Mouse (Mus musculus) lung, embryonic 16.5 days (tissue): ENCODE measurements around the gene Abhd14b. TPM values are rescaled to one million over a fixed set of nuclear protein-coding genes. Genes with fewer than 3 reads are reported as not detected.

Experiments used
- ATAC-seq: fragments of 200-750 bp; cut with Nextera tagmentation; 2 replicates; pipeline ENCODE4 v1.8.0; 2017; ENCODE audit warnings: low read depth, mild to moderate bottlenecking, moderate library complexity
- H3K27ac ChIP-seq: fragments of 300-500 bp; sonication (generic); 2 replicates; pipeline ENCODE4 v1.5.1; 2014; ENCODE audit warnings: mild to moderate bottlenecking, control low read depth, low read length
- H3K27me3 ChIP-seq: fragments of 300-500 bp; sonication (generic); 2 replicates; pipeline ENCODE4 v1.6.1; 2014; ENCODE audit warnings: low read depth, low read length, mixed read lengths; ENCODE audit not compliant: control insufficient read depth, insufficient read depth
- H3K36me3 ChIP-seq: fragments of 300-500 bp; sonication (generic); 2 replicates; pipeline ENCODE4 v1.6.1; 2014; ENCODE audit warnings: low read length; ENCODE audit not compliant: control insufficient read depth, insufficient read depth
- H3K4me1 ChIP-seq: fragments of 300-500 bp; sonication (generic); replicated peaks from 2 replicates; pipeline ENCODE4 v1.6.1; 2014; ENCODE audit warnings: low read length, mixed read lengths; ENCODE audit not compliant: control insufficient read depth, insufficient read depth
- H3K4me2 ChIP-seq: fragments of 300-500 bp; sonication (generic); 2 replicates; pipeline ENCODE4 v1.6.1; 2014; ENCODE audit warnings: low read depth, low read length, control low read depth
- H3K4me3 ChIP-seq: fragments of 300-500 bp; sonication (generic); 2 replicates; pipeline ENCODE4 v1.5.1; 2014; ENCODE audit warnings: mild to moderate bottlenecking, low read length, control low read depth
- H3K9ac ChIP-seq: fragments of 300-500 bp; sonication (generic); 2 replicates; pipeline ENCODE4 v1.6.1; 2014; ENCODE audit warnings: low read length, control low read depth
- H3K9me3 ChIP-seq: fragments of 300-500 bp; sonication (generic); 2 replicates; pipeline ENCODE4 v1.6.1; 2016; ENCODE audit warnings: low read length; ENCODE audit not compliant: control insufficient read depth
- WGBS: fragments of 180-500 bp; shearing (Covaris S2); extraction: QIAGEN DNeasy Blood & Tissue Kit; methylation state at CpG from one replicate; pipeline ENCODE4 v1.1.7; 2014; 5-methylcytosine and 5-hydroxymethylcytosine counted together
- polyA plus RNA-seq: library from polyadenylated mRNA; unstranded; fragments of >200 nt; fragmentation: Nextera tagmentation; extraction: Ambion mirVana; gene quantifications from 2 replicates; pipeline ENCODE4 v1.2.1, GENCODE M21; 2015

The Abhd14b gene
- polyA plus RNA-seq, 1 experiment from 2014 or later: 18.0 TPM

DNA sequence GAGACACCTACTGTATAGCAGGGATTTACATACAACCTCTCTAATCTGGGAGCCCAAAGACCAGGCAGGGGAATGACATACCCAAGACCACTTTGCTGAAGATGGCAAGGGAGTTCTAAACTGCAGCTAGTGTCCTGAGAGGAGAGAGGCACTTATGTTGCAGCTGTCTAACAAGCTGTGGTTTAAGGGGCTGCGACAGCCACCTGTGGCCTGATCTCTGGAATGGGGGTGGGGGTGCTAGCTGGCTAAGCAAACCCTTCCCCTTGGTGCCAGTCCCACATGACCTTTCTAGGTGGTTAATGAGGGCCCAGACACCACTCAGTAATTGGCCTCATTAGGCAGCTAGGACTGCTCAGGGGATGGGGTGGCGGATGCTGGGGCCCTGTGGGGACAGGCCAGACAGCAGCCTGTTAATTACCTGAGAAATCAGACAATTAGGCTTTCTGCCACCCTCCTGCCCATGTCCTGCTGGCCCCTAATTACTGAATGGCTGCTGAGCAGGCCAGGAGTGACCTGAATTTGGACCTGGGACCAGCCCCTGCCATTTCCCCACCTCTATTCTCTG is 37.1 kb upstream of the Abhd14b start:
- ATAC-seq: no peak
- WGBS: 88% methylated on average over 2 of the region's 2 CpGs
- H3K4me2 ChIP-seq: no peak overlapping the region

DNA sequence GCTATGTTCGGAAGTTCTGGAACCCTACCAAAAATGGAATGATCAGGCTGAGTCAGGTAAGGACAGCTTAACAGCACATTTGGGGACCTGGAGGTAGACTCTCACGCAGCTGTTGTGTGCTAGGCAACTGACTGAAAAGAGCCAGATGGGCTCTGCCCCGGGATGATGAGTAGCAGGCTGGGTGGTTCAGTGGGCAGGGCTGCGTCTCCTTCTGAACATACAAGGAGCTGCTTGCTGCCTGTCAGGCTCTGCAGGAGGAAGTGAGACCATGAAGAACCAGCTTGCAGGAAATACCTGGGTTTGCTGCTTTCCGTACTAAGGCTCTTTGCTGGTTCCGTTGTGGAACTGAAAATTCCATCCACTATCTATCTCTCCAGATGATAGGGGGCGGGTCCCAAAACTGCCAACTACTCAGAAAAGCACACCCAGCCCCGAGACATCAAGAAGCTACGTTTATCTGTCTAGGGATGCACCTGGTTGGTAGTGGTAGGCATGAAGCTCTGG is 36.1 kb upstream of the Abhd14b start:
- H3K4me2 ChIP-seq: no peak overlapping the region
- H3K27ac ChIP-seq: no peak overlapping the region
- no peaks in the 10 kb centered on the region for H3K36me3 ChIP-seq
- H3K4me1 ChIP-seq: peaks cover 8% of the 10 kb centered on the region
- H3K27me3 ChIP-seq: no peaks in the 10 kb centered on the region
- H3K9me3 ChIP-seq: no peaks in the 10 kb centered on the region
- ATAC-seq: no peak
- no peak overlapping the region for H3K4me3 ChIP-seq
- 47% methylated on average over 9 of the region's 9 CpGs for WGBS
- no peak overlapping the region for H3K9ac ChIP-seq

More for the DNA sequence above, 37.1 kb upstream of the Abhd14b start:
- Histone ChIP-seq H3K36me3 (no peaks in the 10 kb centered on the region), H3K9me3 (no peaks in the 10 kb centered on the region), H3K27me3 (no peaks in the 10 kb centered on the region), H3K27ac (no peak overlapping the region), H3K4me3 (no peak overlapping the region), H3K4me1 (peaks cover 18% of the 10 kb centered on the region), H3K9ac (no peak overlapping the region)

- H3K4me1 ChIP-seq: peaks cover 2% of the 10 kb centered on the region; the same call in 1 of the 2 replicates
- H3K9me3 ChIP-seq: no peaks in the 10 kb centered on the region
- no peak overlapping the region for H3K9ac ChIP-seq
- 61% methylated on average over 6 of the region's 6 CpGs for WGBS
- ATAC-seq: no peak
- H3K27me3 ChIP-seq: no peaks in the 10 kb centered on the region
- H3K4me3 ChIP-seq: no peak overlapping the region
- H3K27ac ChIP-seq: no peak overlapping the region
- no peaks in the 10 kb centered on the region for H3K36me3 ChIP-seq
- no peak overlapping the region for H3K4me2 ChIP-seq
Measured at GRCm38 (mm10) chr9:106411729-106412128, 35.5 kb upstream of the Abhd14b start.

- no peak overlapping the region for H3K27ac ChIP-seq
- 73% methylated on average over 3 of the region's 3 CpGs for WGBS
- H3K36me3 ChIP-seq: no peaks in the 10 kb centered on the region
- no peaks in the 10 kb centered on the region for H3K27me3 ChIP-seq
- no peak overlapping the region for H3K4me2 ChIP-seq
- no peak overlapping the region for H3K9ac ChIP-seq
- H3K9me3 ChIP-seq: no peaks in the 10 kb centered on the region
- ATAC-seq: no peak
- no peak overlapping the region for H3K4me3 ChIP-seq
- peaks cover under 1% of the 10 kb centered on the region; the same call in 1 of the 2 replicates for H3K4me1 ChIP-seq
Measured at GRCm38 (mm10) chr9:106412210-106412609, 35.0 kb upstream of the Abhd14b start.

- Histone ChIP-seq H3K36me3 (no peaks in the 10 kb centered on the region), H3K9ac (no peak overlapping the region), H3K4me1 (peaks cover 14% of the 10 kb centered on the region), H3K27ac (no peak overlapping the region), H3K4me3 (no peak overlapping the region), H3K27me3 (no peaks in the 10 kb centered on the region), H3K4me2 (no peak overlapping the region), H3K9me3 (no peaks in the 10 kb centered on the region)
- ATAC-seq: no peak
- WGBS: 79% methylated on average over 5 of the region's 5 CpGs
Measured at GRCm38 (mm10) chr9:106413606-106414005, 33.7 kb upstream of the Abhd14b start.

- no peaks in the 10 kb centered on the region for H3K27me3 ChIP-seq
- no peak overlapping the region for H3K27ac ChIP-seq
- WGBS: 83% methylated on average over 6 of the region's 6 CpGs
- ATAC-seq: no peak
- H3K9me3 ChIP-seq: no peaks in the 10 kb centered on the region
- no peak overlapping the region for H3K4me3 ChIP-seq
- peaks cover 27% of the 10 kb centered on the region for H3K4me1 ChIP-seq
- no peak overlapping the region for H3K9ac ChIP-seq
- H3K36me3 ChIP-seq: no peaks in the 10 kb centered on the region
- no peak overlapping the region for H3K4me2 ChIP-seq
Measured at GRCm38 (mm10) chr9:106416826-106417225, 30.4 kb upstream of the Abhd14b start.

- no peaks in the 10 kb centered on the region for H3K9me3 ChIP-seq
- peak; percentile 82 for ATAC-seq
- H3K4me1 ChIP-seq: peaks cover 27% of the 10 kb centered on the region
- peak overlapping the region; percentile 65 for H3K9ac ChIP-seq
- H3K4me3 ChIP-seq: peak overlapping the region; percentile 28
- H3K4me2 ChIP-seq: peak overlapping the region; percentile 71
- H3K27me3 ChIP-seq: no peaks in the 10 kb centered on the region
- H3K27ac ChIP-seq: peak overlapping the region; percentile 57
- H3K36me3 ChIP-seq: no peaks in the 10 kb centered on the region
- 13% methylated on average over 29 of the region's 29 CpGs for WGBS
Measured at GRCm38 (mm10) chr9:106417841-106418625, 29.2 kb upstream of the Abhd14b start.

GRCm38 (mm10) chr9:106420608-106421007 is 26.7 kb upstream of the Abhd14b start:
- ATAC-seq: no peak
- Histone ChIP-seq H3K4me2 (no peak overlapping the region), H3K4me3 (no peak overlapping the region), H3K27ac (no peak overlapping the region), H3K9ac (no peak overlapping the region), H3K36me3 (no peaks in the 10 kb centered on the region), H3K4me1 (peaks cover 27% of the 10 kb centered on the region), H3K9me3 (no peaks in the 10 kb centered on the region), H3K27me3 (no peaks in the 10 kb centered on the region)
- 0% methylated on average over 2 of the region's 2 CpGs for WGBS

DNA sequence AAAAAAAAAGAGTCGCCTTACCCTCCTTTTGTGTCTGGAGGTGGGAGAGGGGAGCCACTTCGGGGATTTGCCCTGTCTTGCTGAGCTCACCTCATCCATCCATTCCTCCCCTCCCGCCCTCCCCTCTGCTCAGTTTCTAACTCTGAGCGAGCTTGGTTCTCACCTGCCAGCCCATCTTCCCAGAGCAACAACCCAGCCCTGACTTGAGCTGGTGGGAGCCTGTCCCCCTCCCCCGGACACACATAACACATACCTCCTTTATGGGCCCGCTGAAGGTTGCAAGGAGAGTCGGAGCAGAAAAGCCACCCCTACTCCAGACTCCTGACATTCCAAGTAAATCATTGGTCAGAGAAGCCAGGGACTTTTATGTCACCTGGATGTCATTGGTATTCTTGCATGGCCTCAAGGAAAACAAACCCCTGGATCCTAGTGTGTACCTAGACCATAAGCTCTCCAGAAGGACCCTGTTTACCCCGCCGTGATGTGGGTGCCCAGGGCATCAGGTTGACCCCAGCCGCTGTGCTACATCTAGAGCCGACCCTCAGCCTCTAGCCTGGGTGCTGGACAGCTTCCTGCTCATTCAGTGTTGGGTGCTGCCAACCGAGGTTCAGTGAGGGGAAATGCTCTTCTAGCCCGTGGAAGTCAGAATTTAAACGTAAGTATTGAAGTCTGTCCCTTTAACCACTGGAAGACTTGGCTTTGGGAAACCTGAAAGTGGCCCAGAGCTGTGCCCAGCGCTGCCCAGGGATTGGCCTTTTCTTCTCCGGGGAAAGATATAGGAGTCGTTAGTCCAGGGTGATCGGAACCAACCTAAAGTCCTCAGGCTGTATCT is 26.0 kb upstream of the Abhd14b start:
- H3K27ac ChIP-seq: no peak overlapping the region
- no peaks in the 10 kb centered on the region for H3K27me3 ChIP-seq
- H3K9ac ChIP-seq: peak overlapping the region; percentile 27
- no peak overlapping the region for H3K4me3 ChIP-seq
- H3K9me3 ChIP-seq: no peaks in the 10 kb centered on the region
- ATAC-seq: peak; percentile 20
- H3K36me3 ChIP-seq: no peaks in the 10 kb centered on the region
- peaks cover 27% of the 10 kb centered on the region for H3K4me1 ChIP-seq
- H3K4me2 ChIP-seq: peak overlapping the region; percentile 32
- 15% methylated on average over 18 of the region's 18 CpGs for WGBS
